12 mouse cellular contexts compared by ENCODE assay signal in the genomic region with DNA sequence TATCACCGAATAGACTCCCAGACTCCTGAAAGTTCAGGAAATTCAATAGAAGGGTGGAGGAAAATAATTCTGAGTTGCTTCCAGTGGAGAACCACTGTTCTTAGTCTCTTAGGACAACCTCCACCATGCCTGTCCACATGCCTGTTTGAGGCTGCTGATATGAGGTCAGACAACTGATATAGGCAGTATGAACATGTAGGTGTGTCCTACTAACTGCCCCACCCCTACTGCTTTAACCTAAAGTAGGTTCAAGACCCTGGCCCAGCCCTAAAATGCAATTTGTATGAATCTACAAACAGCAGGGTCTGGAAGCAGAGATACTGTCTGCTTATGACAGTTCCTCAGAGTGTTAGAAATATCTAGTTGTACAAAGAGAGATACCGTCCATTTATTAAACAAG. TPM values are rescaled to one million over a fixed set of nuclear protein-coding genes. Genes with fewer than 3 reads are reported as not detected.
DNase-seq lines count a peak whose midpoint lies in the region; ATAC-seq and TF ChIP-seq lines count a peak whose summit lies in the region.
"Had no signal": no experiment of that assay in that cellular context is flagged by ENCODE, and none has a peak within 500 bp of the region (broad histone marks: within the 10 kb centered on the region; RNA-seq: fewer than 3 reads in every experiment).

No protein-coding gene starts in this region.

- H3K27ac ChIP-seq in heart, embryonic 13.5 days (replicated peaks), result no peak overlapping the region
- H3K27ac ChIP-seq in MEL (ENCODE audit: control insufficient read depth, low read depth, low read length), result peak overlapping the region; percentile 11; the same call in 1 of the 2 replicates
- no peak overlapping the region for H3K27ac ChIP-seq in hindbrain, embryonic 11.5 days (ENCODE audit: low read depth, low read length)
- no peak overlapping the region for H3K27ac ChIP-seq in midbrain, embryonic 11.5 days (ENCODE audit: low read depth, low read length)

- H3K36me3 ChIP-seq in heart, embryonic 13.5 days, result peaks cover 57% of the 10 kb centered on the region
- H3K36me3 ChIP-seq in MEL (ENCODE audit: control insufficient read depth in 1 of 2, insufficient read depth in 2 of 2, low read length in 2 of 2), result peaks cover 13 to 17% of the 10 kb centered on the region in 2 experiments
- H3K36me3 ChIP-seq in hindbrain, embryonic 11.5 days (ENCODE audit: control insufficient read depth, insufficient read depth, low read length), result peaks cover 21% of the 10 kb centered on the region
- peaks cover 35% of the 10 kb centered on the region for H3K36me3 ChIP-seq in midbrain, embryonic 11.5 days (ENCODE audit: control insufficient read depth, insufficient read depth, low read length)

- WGBS in heart, embryonic 13.5 days, result 59% methylated on average over 2 of the region's 2 CpGs
- WGBS in hindbrain, embryonic 11.5 days, result 64% methylated on average over 2 of the region's 2 CpGs
- 71% methylated on average over 2 of the region's 2 CpGs for WGBS in midbrain, embryonic 11.5 days

- no peak for ATAC-seq in heart, embryonic 13.5 days (ENCODE audit: extremely low read depth, insufficient number of reproducible peaks, low FRiP score, low TSS enrichment)
- ATAC-seq in hindbrain, embryonic 11.5 days (ENCODE audit: low FRiP score), result peak; percentile 31
- ATAC-seq in midbrain, embryonic 11.5 days (ENCODE audit: low FRiP score), result peak; percentile 34; the same call in 1 of the 2 replicates

- TF ChIP-seq CTCF in MEL (IDR thresholded peaks at IDR 0.05 in 2 of 3, conservative IDR thresholded peaks at IDR 0.05 in 1 of 3; ENCODE audit: control insufficient read depth in 1 of 3, insufficient read depth in 1 of 3, low read depth in 2 of 3, low read length in 3 of 3, poor library complexity in 1 of 3, severe bottlenecking in 1 of 3), result no peak

- TF ChIP-seq POLR2A in MEL (IDR thresholded peaks at IDR 0.05; ENCODE audit: control insufficient read depth in 1 of 2, insufficient read depth in 1 of 2, low read depth in 1 of 2, low read length in 2 of 2, poor library complexity in 1 of 2), result no peak

- no peak for TF ChIP-seq EP300 in MEL (IDR thresholded peaks at IDR 0.05; ENCODE audit: low read depth in 1 of 2, low read length in 2 of 2)

- no peaks in the 10 kb centered on the region for H3K9me3 ChIP-seq in heart, embryonic 13.5 days
- no peaks in the 10 kb centered on the region for H3K9me3 ChIP-seq in MEL (replicated peaks; ENCODE audit: insufficient read depth, low read length)
- no peaks in the 10 kb centered on the region for H3K9me3 ChIP-seq in hindbrain, embryonic 11.5 days (ENCODE audit: control insufficient read depth, low read length)
- H3K9me3 ChIP-seq in midbrain, embryonic 11.5 days (ENCODE audit: control insufficient read depth, low read length), result no peaks in the 10 kb centered on the region

- H3K4me2 ChIP-seq in heart, embryonic 13.5 days, result peak overlapping the region; percentile 99
- H3K4me2 ChIP-seq in hindbrain, embryonic 11.5 days (replicated peaks; ENCODE audit: low read depth, low read length), result no peak overlapping the region
- no peak overlapping the region for H3K4me2 ChIP-seq in midbrain, embryonic 11.5 days

- H3K9ac ChIP-seq in heart, embryonic 13.5 days, result no peak overlapping the region; the same call in 1 of the 2 replicates
- H3K9ac ChIP-seq in MEL (ENCODE audit: control insufficient read depth, low read depth, low read length, poor library complexity, severe bottlenecking), result no peak overlapping the region
- no peak overlapping the region for H3K9ac ChIP-seq in hindbrain, embryonic 11.5 days (ENCODE audit: low read depth, low read length)
- H3K9ac ChIP-seq in midbrain, embryonic 11.5 days (ENCODE audit: low read length), result no peak overlapping the region

- peaks cover 26% of the 10 kb centered on the region for H3K4me1 ChIP-seq in heart, embryonic 13.5 days
- H3K4me1 ChIP-seq in MEL (ENCODE audit: control insufficient read depth in 1 of 2, insufficient read depth in 2 of 2, low read length in 2 of 2), result peaks cover 4 to 21% of the 10 kb centered on the region in 2 experiments
- peaks cover 8% of the 10 kb centered on the region for H3K4me1 ChIP-seq in hindbrain, embryonic 11.5 days (replicated peaks; ENCODE audit: control insufficient read depth, insufficient read depth, low read length)
- peaks cover 9% of the 10 kb centered on the region for H3K4me1 ChIP-seq in midbrain, embryonic 11.5 days (ENCODE audit: control insufficient read depth, insufficient read depth, low read length)

- peaks cover 20% of the 10 kb centered on the region for H3K79me2 ChIP-seq in MEL (ENCODE audit: control insufficient read depth, insufficient read depth, low read length, poor library complexity)

- peak overlapping the region; percentile 88 for H3K4me3 ChIP-seq in heart, embryonic 13.5 days
- no peak overlapping the region for H3K4me3 ChIP-seq in MEL (ENCODE audit: control insufficient read depth in 1 of 2, insufficient read depth in 1 of 2, low read depth in 2 of 2, low read length in 2 of 2)
- no peak overlapping the region for H3K4me3 ChIP-seq in hindbrain, embryonic 11.5 days (ENCODE audit: low read depth, low read length)
- peak overlapping the region; percentile 100; the same call in 1 of the 2 replicates for H3K4me3 ChIP-seq in midbrain, embryonic 11.5 days (ENCODE audit: low read depth, low read length)

- no peaks in the 10 kb centered on the region for H3K27me3 ChIP-seq in heart, embryonic 13.5 days (replicated peaks)
- no peaks in the 10 kb centered on the region for H3K27me3 ChIP-seq in MEL (ENCODE audit: control insufficient read depth in 1 of 2, insufficient read depth in 2 of 2, low read length in 2 of 2)
- no peaks in the 10 kb centered on the region for H3K27me3 ChIP-seq in hindbrain, embryonic 11.5 days (ENCODE audit: control insufficient read depth, insufficient read depth, low read length)
- H3K27me3 ChIP-seq in midbrain, embryonic 11.5 days (ENCODE audit: control insufficient read depth, insufficient read depth, low read length), result no peaks in the 10 kb centered on the region

- no peak for DNase-seq in heart, postnatal 4 days
- no peak for DNase-seq in MEL (ENCODE audit: low read depth, low spot score)
- no peak for DNase-seq in hindbrain, embryonic 11.5 days (ENCODE audit: low spot score)
- no peak for DNase-seq in midbrain, embryonic 11.5 days (ENCODE audit: low spot score, missing footprints)
- DNase-seq in embryo, embryonic 10.5 days (ENCODE audit: low spot score), result no peak
- no peak for DNase-seq in T-cell, adult 2 months (ENCODE audit: low spot score)
- no peak for DNase-seq in left cerebral cortex, adult 11 months (ENCODE audit: low spot score)

- no peak for TF ChIP-seq RAD21 in MEL (IDR thresholded peaks at IDR 0.05; ENCODE audit: low read depth, low read length)

TF ChIP-seq in MEL, 35 proteins besides CTCF, POLR2A, EP300 and RAD21 (continues in another document):
- TF ChIP-seq GABPA (IDR thresholded peaks at IDR 0.05; ENCODE audit: low read depth, low read length) (no peak), CHD1 (IDR thresholded peaks at IDR 0.05; ENCODE audit: low read depth, low read length) (no peak), POLR2AphosphoS2 (IDR thresholded peaks at IDR 0.05; ENCODE audit: low read length) (no peak), SMC3 (IDR thresholded peaks at IDR 0.05; ENCODE audit: low read depth, low read length) (no peak), MXI1 (IDR thresholded peaks at IDR 0.05; ENCODE audit: low read depth, low read length) (no peak)

RNA-seq across cellular contexts. Expression of gene Exosc6, which starts 0.5 kb away (rescaled TPM):
- 7.7 and 8.0 TPM in 2 replicates for polyA plus RNA-seq in heart, embryonic 13.5 days (2015; fragmentation: Nextera tagmentation; extraction: Ambion mirVana)
- not detected for total RNA-seq in heart, postnatal 4 days (2021)
- total RNA-seq in MEL (2012; rRNA removed), result 19.2 and 26.4 TPM in 2 replicates
- 1 to 10 TPM in 1 of 2 experiments, not detected in 1; 8.0 TPM for polyA plus RNA-seq in MEL (2012; ENCODE audit: insufficient read depth in 1 of 2, insufficient read length in 2 of 2, low read depth in 1 of 2, low replicate concordance in 2 of 2, missing spikeins in 1 of 2)
- 15.0 and 21.6 TPM in 2 replicates for polyA plus RNA-seq in hindbrain, embryonic 11.5 days (2014; fragmentation: Nextera tagmentation; extraction: Ambion mirVana)
- polyA plus RNA-seq in midbrain, embryonic 11.5 days (2014; fragmentation: Nextera tagmentation; extraction: Ambion mirVana), result 8.4 and 10.8 TPM in 2 replicates
- total RNA-seq: adrenal gland, postnatal 4 days; left cerebral cortex, postnatal 36 days had no signal
- polyA plus RNA-seq: cortical plate, adult 2 months had no signal

RNA-seq across cellular contexts. Expression of gene Aars, which starts 22.7 kb away (rescaled TPM):
- 36.2 and 36.4 TPM in 2 replicates for polyA plus RNA-seq in heart, embryonic 13.5 days (2015; fragmentation: Nextera tagmentation; extraction: Ambion mirVana)
- total RNA-seq in heart, postnatal 4 days (2021), result 10 to 100 TPM; 50.0 to 55.8 TPM
- total RNA-seq in MEL (2012; rRNA removed), result 106 and 132 TPM in 2 replicates
- polyA plus RNA-seq in MEL (2012; ENCODE audit: insufficient read depth in 1 of 2, insufficient read length in 2 of 2, low read depth in 1 of 2, low replicate concordance in 2 of 2, missing spikeins in 1 of 2), result 100 to 1,000 TPM in 1 of 2 experiments, 10 to 100 TPM in 1; 25.1 to 162 TPM
- polyA plus RNA-seq in hindbrain, embryonic 11.5 days (2014; fragmentation: Nextera tagmentation; extraction: Ambion mirVana), result 64.5 and 74.6 TPM in 2 replicates
- 73.2 and 79.9 TPM in 2 replicates for polyA plus RNA-seq in midbrain, embryonic 11.5 days (2014; fragmentation: Nextera tagmentation; extraction: Ambion mirVana)

RNA-seq across cellular contexts. Expression of gene Ddx19b, which starts 24.1 kb away (rescaled TPM):
- 3.6 and 4.0 TPM in 2 replicates for polyA plus RNA-seq in heart, embryonic 13.5 days (2015; fragmentation: Nextera tagmentation; extraction: Ambion mirVana)
- 10 to 100 TPM; 11.8 to 13.1 TPM for total RNA-seq in heart, postnatal 4 days (2021)
- 17.8 and 18.1 TPM in 2 replicates for total RNA-seq in MEL (2012; rRNA removed)
- 100 to 1,000 TPM in 1 of 2 experiments, 10 to 100 TPM in 1; 18.6 to 112 TPM for polyA plus RNA-seq in MEL (2012; ENCODE audit: insufficient read depth in 1 of 2, insufficient read length in 2 of 2, low read depth in 1 of 2, low replicate concordance in 2 of 2, missing spikeins in 1 of 2)
- 6.0 and 7.2 TPM in 2 replicates for polyA plus RNA-seq in hindbrain, embryonic 11.5 days (2014; fragmentation: Nextera tagmentation; extraction: Ambion mirVana)
- 7.9 and 8.3 TPM in 2 replicates for polyA plus RNA-seq in midbrain, embryonic 11.5 days (2014; fragmentation: Nextera tagmentation; extraction: Ambion mirVana)

RNA-seq across cellular contexts. Expression of gene Clec18a, which starts 36.6 kb away (rescaled TPM):
- polyA plus RNA-seq in heart, embryonic 13.5 days (2015; fragmentation: Nextera tagmentation; extraction: Ambion mirVana), result 0.22 TPM in 1 of 2 replicates, not detected in the other
- not detected for total RNA-seq in heart, postnatal 4 days (2021)
- total RNA-seq in MEL (2012; rRNA removed), result not detected in 2 replicates
- not detected for polyA plus RNA-seq in MEL (2012; ENCODE audit: insufficient read depth in 1 of 2, insufficient read length in 2 of 2, low read depth in 1 of 2, low replicate concordance in 2 of 2, missing spikeins in 1 of 2)
- polyA plus RNA-seq in hindbrain, embryonic 11.5 days (2014; fragmentation: Nextera tagmentation; extraction: Ambion mirVana), result 0.52 and 0.88 TPM in 2 replicates
- 0.41 and 0.77 TPM in 2 replicates for polyA plus RNA-seq in midbrain, embryonic 11.5 days (2014; fragmentation: Nextera tagmentation; extraction: Ambion mirVana)
- total RNA-seq: hematopoietic stem cell, adult 5-6 weeks had no signal

RNA-seq across cellular contexts. Expression of gene Pdpr, which starts 38.8 kb away (rescaled TPM):
- polyA plus RNA-seq in heart, embryonic 13.5 days (2015; fragmentation: Nextera tagmentation; extraction: Ambion mirVana), result 9.3 and 10.2 TPM in 2 replicates
- 10 to 100 TPM; 51.7 to 54.3 TPM for total RNA-seq in heart, postnatal 4 days (2021)
- total RNA-seq in MEL (2012; rRNA removed), result 13.0 and 13.5 TPM in 2 replicates
- 10 to 100 TPM in 1 of 2 experiments, not detected in 1; 13.4 TPM for polyA plus RNA-seq in MEL (2012; ENCODE audit: insufficient read depth in 1 of 2, insufficient read length in 2 of 2, low read depth in 1 of 2, low replicate concordance in 2 of 2, missing spikeins in 1 of 2)
- 5.2 and 6.4 TPM in 2 replicates for polyA plus RNA-seq in hindbrain, embryonic 11.5 days (2014; fragmentation: Nextera tagmentation; extraction: Ambion mirVana)
- 5.0 and 7.1 TPM in 2 replicates for polyA plus RNA-seq in midbrain, embryonic 11.5 days (2014; fragmentation: Nextera tagmentation; extraction: Ambion mirVana)

Comparison
In these comparisons a context has a peak if more than half of its experiments do, and no peak if none do; other contexts are left out.
1. H3K4me3 ChIP-seq: peak in heart, embryonic 13.5 days (single experiment) and midbrain, embryonic 11.5 days (single experiment); none in MEL (0 of 2) and hindbrain, embryonic 11.5 days (single experiment).